Mouse (Mus musculus): ENCODE measurements at regions not wholly inside any gene's neighbourhood (a gene's known extent, or its start where the extent isn't known, plus 50 kb on each side); places are given as distances from the start of the nearest gene placed in this dataset.

- no peak overlapping the region for H3K9ac ChIP-seq (replicated peaks; ENCODE audit: low read depth, low read length)
- no peak overlapping the region for H3K4me3 ChIP-seq (ENCODE audit: low read depth, low read length)
Measured at GRCm38 (mm10) chr5:39181616-39182402, 305.2 kb upstream of the Clnk start.

DNA sequence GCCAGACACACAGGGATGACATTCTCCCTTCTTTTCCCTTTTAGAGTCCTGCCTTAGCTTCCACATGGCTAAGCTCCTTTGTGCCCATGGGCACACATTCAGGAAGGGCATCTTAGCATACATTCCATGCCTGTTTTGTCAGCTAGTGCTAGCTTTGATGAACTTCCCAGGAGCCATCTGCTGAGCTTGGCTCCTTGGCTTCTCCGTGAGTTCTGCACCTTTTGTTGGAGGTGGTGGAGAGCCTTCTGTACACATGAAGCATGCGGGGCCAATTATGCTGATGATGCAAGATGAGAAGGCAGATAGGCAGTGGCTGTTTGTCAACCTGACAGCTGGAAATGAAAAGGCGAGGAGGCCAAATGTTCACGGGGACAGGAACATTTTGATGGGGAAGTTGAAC lies 304.4 kb upstream of the Clnk start:
- TF ChIP-seq CTCF (IDR thresholded peaks at IDR 0.05; ENCODE audit: low read depth) (no peak), EP300 (IDR thresholded peaks at IDR 0.05; ENCODE audit: low read depth) (no peak)
- WGBS, result 40% methylated on average over 4 of the region's 4 CpGs
- no peaks in the 10 kb centered on the region for H3K4me1 ChIP-seq (ENCODE audit: control insufficient read depth, insufficient read depth)
- H3K4me2 ChIP-seq (ENCODE audit: low read depth, low read length), result no peak overlapping the region
- H3K27ac ChIP-seq (ENCODE audit: low read depth), result no peak overlapping the region
- DNase-seq (ENCODE audit: low spot score), result no peak
- no peaks in the 10 kb centered on the region for H3K36me3 ChIP-seq (replicated peaks; ENCODE audit: control insufficient read depth, insufficient read depth, low read length)
- H3K9ac ChIP-seq (replicated peaks; ENCODE audit: low read depth, low read length), result no peak overlapping the region
- H3K4me3 ChIP-seq (ENCODE audit: low read depth, low read length), result no peak overlapping the region
- no peaks in the 10 kb centered on the region for H3K9me3 ChIP-seq (replicated peaks; ENCODE audit: control insufficient read depth, low read length)
- no peak for ATAC-seq (ENCODE audit: insufficient read depth, low read depth)
- no peaks in the 10 kb centered on the region for H3K27me3 ChIP-seq (ENCODE audit: control insufficient read depth, insufficient read depth, low read length)

More at GRCm38 (mm10) chr5:39181616-39182402, 305.2 kb upstream of the Clnk start:
- H3K4me2 ChIP-seq (ENCODE audit: low read depth, low read length), result no peak overlapping the region
- WGBS, result 50% methylated on average over 2 of the region's 2 CpGs
- no peaks in the 10 kb centered on the region for H3K9me3 ChIP-seq (replicated peaks; ENCODE audit: control insufficient read depth, low read length)
- ATAC-seq (ENCODE audit: insufficient read depth, low read depth) (no peak), DNase-seq (ENCODE audit: low spot score) (no peak)
- H3K4me1 ChIP-seq (ENCODE audit: control insufficient read depth, insufficient read depth), result no peaks in the 10 kb centered on the region
- no peak for TF ChIP-seq EP300 (IDR thresholded peaks at IDR 0.05; ENCODE audit: low read depth)
- TF ChIP-seq CTCF (IDR thresholded peaks at IDR 0.05; ENCODE audit: low read depth), result no peak
- no peaks in the 10 kb centered on the region for H3K36me3 ChIP-seq (replicated peaks; ENCODE audit: control insufficient read depth, insufficient read depth, low read length)
- H3K27me3 ChIP-seq (ENCODE audit: control insufficient read depth, insufficient read depth, low read length), result no peaks in the 10 kb centered on the region
- H3K27ac ChIP-seq (ENCODE audit: low read depth), result no peak overlapping the region

GRCm38 (mm10) chr5:39177891-39178290 lies 301.3 kb upstream of the Clnk start:
- Histone ChIP-seq H3K27me3 (ENCODE audit: control insufficient read depth, insufficient read depth, low read length) (no peaks in the 10 kb centered on the region), H3K4me2 (ENCODE audit: low read depth, low read length) (no peak overlapping the region), H3K9ac (replicated peaks; ENCODE audit: low read depth, low read length) (no peak overlapping the region), H3K4me3 (ENCODE audit: low read depth, low read length) (no peak overlapping the region), H3K27ac (ENCODE audit: low read depth) (no peak overlapping the region), H3K9me3 (replicated peaks; ENCODE audit: control insufficient read depth, low read length) (no peaks in the 10 kb centered on the region), H3K4me1 (ENCODE audit: control insufficient read depth, insufficient read depth) (no peaks in the 10 kb centered on the region), H3K36me3 (replicated peaks; ENCODE audit: control insufficient read depth, insufficient read depth, low read length) (no peaks in the 10 kb centered on the region)
- 63% methylated on average over 2 of the region's 2 CpGs for WGBS
- no peak for TF ChIP-seq EP300 (IDR thresholded peaks at IDR 0.05; ENCODE audit: low read depth)
- TF ChIP-seq CTCF (IDR thresholded peaks at IDR 0.05; ENCODE audit: low read depth), result no peak
- ATAC-seq (ENCODE audit: insufficient read depth, low read depth) (no peak), DNase-seq (ENCODE audit: low spot score) (no peak)

DNA sequence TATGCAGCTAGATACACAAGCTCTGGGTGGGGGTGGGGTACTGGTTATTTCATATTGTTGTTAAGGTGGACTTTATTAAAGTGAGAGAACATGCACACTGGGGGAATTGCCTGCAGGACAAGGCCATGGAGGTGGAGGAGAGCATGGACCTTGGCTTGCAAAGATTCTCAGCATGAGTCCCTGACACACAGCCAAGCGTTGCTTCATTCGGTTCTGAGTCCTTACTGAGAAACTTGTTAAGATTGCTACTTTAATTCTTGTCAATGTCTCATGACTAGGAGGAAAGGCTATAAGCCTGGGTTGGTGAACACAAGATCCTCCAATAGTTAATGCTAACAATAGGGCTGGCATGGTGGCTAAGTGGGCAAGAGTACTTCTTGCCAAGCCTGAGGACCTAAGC lies 300.3 kb upstream of the Clnk start:
- no peak for TF ChIP-seq CTCF (IDR thresholded peaks at IDR 0.05; ENCODE audit: low read depth)
- TF ChIP-seq EP300 (IDR thresholded peaks at IDR 0.05; ENCODE audit: low read depth), result no peak
- H3K4me3 ChIP-seq (ENCODE audit: low read depth, low read length), result no peak overlapping the region
- no peaks in the 10 kb centered on the region for H3K4me1 ChIP-seq (ENCODE audit: control insufficient read depth, insufficient read depth)
- no peaks in the 10 kb centered on the region for H3K36me3 ChIP-seq (replicated peaks; ENCODE audit: control insufficient read depth, insufficient read depth, low read length)
- no peak overlapping the region for H3K4me2 ChIP-seq (ENCODE audit: low read depth, low read length)
- H3K9me3 ChIP-seq (replicated peaks; ENCODE audit: control insufficient read depth, low read length), result no peaks in the 10 kb centered on the region
- no peak overlapping the region for H3K9ac ChIP-seq (replicated peaks; ENCODE audit: low read depth, low read length)
- no peak for DNase-seq (ENCODE audit: low spot score)
- ATAC-seq (ENCODE audit: insufficient read depth, low read depth), result no peak
- WGBS, result 83% methylated on average over 2 of the region's 2 CpGs
- H3K27ac ChIP-seq (ENCODE audit: low read depth), result no peak overlapping the region
- no peaks in the 10 kb centered on the region for H3K27me3 ChIP-seq (ENCODE audit: control insufficient read depth, insufficient read depth, low read length)

GRCm38 (mm10) chr5:39173491-39173890 lies 296.9 kb upstream of the Clnk start:
- no peak overlapping the region for H3K4me3 ChIP-seq (ENCODE audit: low read depth, low read length)
- no peak overlapping the region for H3K4me2 ChIP-seq (ENCODE audit: low read depth, low read length)
- H3K9ac ChIP-seq (replicated peaks; ENCODE audit: low read depth, low read length), result no peak overlapping the region
- no peaks in the 10 kb centered on the region for H3K9me3 ChIP-seq (replicated peaks; ENCODE audit: control insufficient read depth, low read length)
- DNase-seq (ENCODE audit: low spot score), result no peak
- ATAC-seq (ENCODE audit: insufficient read depth, low read depth), result no peak
- no peaks in the 10 kb centered on the region for H3K27me3 ChIP-seq (ENCODE audit: control insufficient read depth, insufficient read depth, low read length)
- no peaks in the 10 kb centered on the region for H3K4me1 ChIP-seq (ENCODE audit: control insufficient read depth, insufficient read depth)
- WGBS, result 70% methylated on average over 3 of the region's 3 CpGs
- H3K27ac ChIP-seq (ENCODE audit: low read depth), result no peak overlapping the region
- no peaks in the 10 kb centered on the region for H3K36me3 ChIP-seq (replicated peaks; ENCODE audit: control insufficient read depth, insufficient read depth, low read length)
- no peak for TF ChIP-seq EP300 (IDR thresholded peaks at IDR 0.05; ENCODE audit: low read depth)
- no peak for TF ChIP-seq CTCF (IDR thresholded peaks at IDR 0.05; ENCODE audit: low read depth)

GRCm38 (mm10) chr5:39159651-39160050 lies 283.0 kb upstream of the Clnk start:
- DNase-seq (ENCODE audit: low spot score) (no peak), ATAC-seq (ENCODE audit: insufficient read depth, low read depth) (no peak)
- H3K9ac ChIP-seq (replicated peaks; ENCODE audit: low read depth, low read length), result no peak overlapping the region
- H3K4me3 ChIP-seq (ENCODE audit: low read depth, low read length), result no peak overlapping the region
- H3K27me3 ChIP-seq (ENCODE audit: control insufficient read depth, insufficient read depth, low read length), result no peaks in the 10 kb centered on the region
- no peaks in the 10 kb centered on the region for H3K4me1 ChIP-seq (ENCODE audit: control insufficient read depth, insufficient read depth)
- no peaks in the 10 kb centered on the region for H3K9me3 ChIP-seq (replicated peaks; ENCODE audit: control insufficient read depth, low read length)
- H3K27ac ChIP-seq (ENCODE audit: low read depth), result no peak overlapping the region
- no peak for TF ChIP-seq EP300 (IDR thresholded peaks at IDR 0.05; ENCODE audit: low read depth)
- no peak for TF ChIP-seq CTCF (IDR thresholded peaks at IDR 0.05; ENCODE audit: low read depth)
- H3K4me2 ChIP-seq (ENCODE audit: low read depth, low read length), result no peak overlapping the region
- 71% methylated on average over 3 of the region's 3 CpGs for WGBS
- H3K36me3 ChIP-seq (replicated peaks; ENCODE audit: control insufficient read depth, insufficient read depth, low read length), result no peaks in the 10 kb centered on the region
